Mouse (Mus musculus): ENCODE results near the gene Bpifb6. TPM values are rescaled to one million over a fixed set of nuclear protein-coding genes. Genes with fewer than 3 reads are reported as not detected.

The Bpifb6 gene
- polyA plus RNA-seq, 1 experiment from 2014 or later = not detected

DNA sequence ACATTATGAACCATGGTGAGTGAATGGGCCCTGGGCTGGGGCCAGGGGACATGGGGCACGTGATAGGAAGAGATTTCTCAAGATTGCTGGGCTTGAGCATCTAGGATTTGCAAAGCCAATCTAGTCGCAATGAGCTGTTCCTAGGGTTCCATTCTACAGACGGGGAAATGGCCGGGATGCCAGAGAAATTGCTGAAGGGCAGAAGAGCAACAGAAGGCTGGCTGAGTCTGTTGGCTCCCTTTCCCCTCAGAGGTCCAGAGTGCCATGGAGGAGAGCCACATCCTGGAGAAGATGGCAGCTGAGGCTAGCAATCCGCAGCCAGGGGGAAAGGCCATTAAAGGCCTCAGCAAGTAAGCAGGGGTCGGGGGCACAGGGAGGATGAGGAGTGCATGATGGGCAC lies 2.5 kb downstream of the Bpifb6 start:
- WGBS (ENCODE audit: insufficient replicate concordance) = 52% methylated on average over 6 of the region's 6 CpGs

DNA sequence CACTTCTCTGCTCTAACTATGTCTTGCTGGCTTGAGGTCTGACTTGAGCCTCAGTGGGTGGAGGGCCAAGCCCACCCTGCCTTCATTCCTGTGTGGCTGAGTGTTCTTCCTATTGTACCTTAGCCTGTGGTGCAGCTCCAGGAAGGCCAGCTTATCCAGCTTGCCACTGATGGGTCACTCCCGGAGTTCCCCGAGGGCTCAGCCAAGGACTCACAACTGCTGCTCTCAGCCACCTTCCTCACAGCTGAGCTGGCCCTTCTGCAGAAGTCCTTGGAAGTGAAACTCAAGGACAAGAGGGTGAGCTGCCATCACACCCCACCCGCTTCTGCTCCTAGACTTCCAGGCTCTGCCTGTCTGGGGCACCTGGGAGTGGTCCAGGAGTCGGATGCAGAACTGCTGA lies 6.4 kb downstream of the Bpifb6 start:
- H3K27me3 ChIP-seq (ENCODE audit: control insufficient read depth, insufficient read depth, low read depth, low read length) = no peaks in the 10 kb centered on the region
- H3K36me3 ChIP-seq (ENCODE audit: control insufficient read depth, insufficient read depth) = no peaks in the 10 kb centered on the region

More for the DNA sequence above, 2.5 kb downstream of the Bpifb6 start:
- Histone ChIP-seq H3K9me3 (replicated peaks; ENCODE audit: control insufficient read depth, low read length) (no peaks in the 10 kb centered on the region), H3K4me2 (ENCODE audit: low read depth, low read length) (no peak overlapping the region), H3K36me3 (ENCODE audit: control insufficient read depth, insufficient read depth) (no peaks in the 10 kb centered on the region), H3K9ac (ENCODE audit: low read depth, low read length) (no peak overlapping the region), H3K27me3 (ENCODE audit: control insufficient read depth, insufficient read depth, low read depth, low read length) (no peaks in the 10 kb centered on the region), H3K4me3 (ENCODE audit: low read depth, low read length) (no peak overlapping the region), H3K27ac (ENCODE audit: low read length) (no peak overlapping the region), H3K4me1 (ENCODE audit: control insufficient read depth, low read depth, low read length) (no peaks in the 10 kb centered on the region)
- no peak for ATAC-seq (ENCODE audit: low read depth)

DNA sequence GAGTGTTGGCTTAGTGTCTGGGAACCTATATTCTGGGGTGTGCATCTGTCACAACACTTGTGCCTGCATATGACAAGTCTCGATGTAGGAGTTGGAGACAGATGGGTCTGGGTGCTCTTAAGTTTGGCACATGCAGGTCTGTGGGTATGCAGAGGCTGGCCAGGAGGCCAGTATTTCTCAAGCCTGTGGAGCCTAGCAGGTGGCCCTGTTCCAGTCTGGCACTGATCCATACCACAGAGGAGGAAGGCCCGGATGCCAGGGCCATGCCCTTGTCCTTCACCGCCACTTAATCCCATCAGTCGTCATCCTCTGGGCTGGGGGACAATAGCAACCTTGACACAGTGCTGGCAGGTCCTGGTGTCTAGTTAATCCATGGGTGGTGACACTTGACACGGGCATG lies 14.0 kb downstream of the Bpifb6 start:
- no peak for ATAC-seq (ENCODE audit: low read depth)
- H3K27ac ChIP-seq (ENCODE audit: low read length) = no peak overlapping the region
- H3K9me3 ChIP-seq (replicated peaks; ENCODE audit: control insufficient read depth, low read length) = no peaks in the 10 kb centered on the region
- no peak overlapping the region for H3K4me3 ChIP-seq (ENCODE audit: low read depth, low read length)
- no peaks in the 10 kb centered on the region for H3K27me3 ChIP-seq (ENCODE audit: control insufficient read depth, insufficient read depth, low read depth, low read length)
- H3K36me3 ChIP-seq (ENCODE audit: control insufficient read depth, insufficient read depth) = no peaks in the 10 kb centered on the region
- WGBS (ENCODE audit: insufficient replicate concordance) = 49% methylated on average over 5 of the region's 5 CpGs
- no peak overlapping the region for H3K9ac ChIP-seq (ENCODE audit: low read depth, low read length)
- H3K4me1 ChIP-seq (ENCODE audit: control insufficient read depth, low read depth, low read length) = no peaks in the 10 kb centered on the region
- no peak overlapping the region for H3K4me2 ChIP-seq (ENCODE audit: low read depth, low read length)

More for the DNA sequence above, 6.4 kb downstream of the Bpifb6 start:
- Histone ChIP-seq H3K27ac (ENCODE audit: low read length) (no peak overlapping the region), H3K9ac (ENCODE audit: low read depth, low read length) (no peak overlapping the region), H3K9me3 (replicated peaks; ENCODE audit: control insufficient read depth, low read length) (no peaks in the 10 kb centered on the region), H3K4me2 (ENCODE audit: low read depth, low read length) (no peak overlapping the region), H3K4me1 (ENCODE audit: control insufficient read depth, low read depth, low read length) (no peaks in the 10 kb centered on the region), H3K4me3 (ENCODE audit: low read depth, low read length) (no peak overlapping the region)
- WGBS (ENCODE audit: insufficient replicate concordance) = 59% methylated on average over 4 of the region's 4 CpGs
- ATAC-seq (ENCODE audit: low read depth) = no peak

DNA sequence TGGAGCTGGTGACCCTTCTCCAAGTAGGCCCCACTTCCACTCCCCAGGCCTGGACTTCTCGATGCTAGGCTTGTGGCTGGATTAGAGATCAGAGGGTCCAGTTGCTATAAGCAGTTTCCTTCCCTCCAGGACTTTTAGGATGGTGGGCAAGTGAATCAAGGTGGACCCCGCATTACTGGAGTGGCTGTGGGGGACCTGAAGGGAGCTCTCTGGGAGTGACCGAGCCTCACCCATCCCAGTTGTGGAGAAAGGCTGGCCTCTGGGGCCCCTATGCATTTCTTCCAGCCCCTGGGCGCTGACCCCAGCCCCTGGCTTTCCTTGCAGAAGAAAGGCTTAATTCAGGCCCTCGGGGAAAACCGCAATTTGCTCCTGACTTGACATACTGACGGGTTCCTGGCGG lies 17.7 kb downstream of the Bpifb6 start, which contains the start of gene Bpifb3:
Gene Bpifb3, plus strand, starts transcription at position 301 of the 400 bp plus-strand sequence.
- H3K27ac ChIP-seq (ENCODE audit: low read length) = no peak within 1 kb of the TSS
- H3K9me3 ChIP-seq (replicated peaks; ENCODE audit: control insufficient read depth, low read length) = no peaks in the 10 kb centered on the region
- no peak for ATAC-seq (ENCODE audit: low read depth)
- H3K4me3 ChIP-seq (ENCODE audit: low read depth, low read length) = no peak within 1 kb of the TSS
- no peaks in the 10 kb centered on the region for H3K27me3 ChIP-seq (ENCODE audit: control insufficient read depth, insufficient read depth, low read depth, low read length)
- H3K36me3 ChIP-seq (ENCODE audit: control insufficient read depth, insufficient read depth) = no peaks in the 10 kb centered on the region
- no peak within 1 kb of the TSS for H3K9ac ChIP-seq (ENCODE audit: low read depth, low read length)
- WGBS (ENCODE audit: insufficient replicate concordance) = 60% methylated on average over 8 of the region's 8 CpGs
- H3K4me2 ChIP-seq (ENCODE audit: low read depth, low read length) = no peak within 1 kb of the TSS
- no peaks in the 10 kb centered on the region for H3K4me1 ChIP-seq (ENCODE audit: control insufficient read depth, low read depth, low read length)

DNA sequence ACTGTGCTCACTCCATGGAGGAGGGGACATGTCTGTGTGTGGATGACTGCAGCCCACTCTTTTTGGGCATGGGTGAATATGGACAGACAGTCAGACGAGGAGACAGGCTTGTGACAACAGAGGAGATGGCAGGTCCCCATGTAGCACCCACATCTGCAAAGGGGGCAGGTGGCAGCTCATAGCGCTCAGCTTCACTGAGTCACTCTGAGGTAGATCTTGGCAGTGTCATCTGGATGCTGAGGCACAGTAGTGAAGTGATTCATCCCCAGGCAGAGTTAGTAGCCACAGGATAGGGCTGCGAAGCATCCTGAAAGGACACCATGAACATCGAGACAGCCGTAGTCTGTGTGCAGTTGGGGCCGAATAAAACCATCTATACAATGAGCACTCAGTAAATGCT lies 21.1 kb downstream of the Bpifb6 start:
- Histone ChIP-seq H3K4me1 (ENCODE audit: control insufficient read depth, low read depth, low read length) (no peaks in the 10 kb centered on the region), H3K9me3 (replicated peaks; ENCODE audit: control insufficient read depth, low read length) (no peaks in the 10 kb centered on the region), H3K36me3 (ENCODE audit: control insufficient read depth, insufficient read depth) (no peaks in the 10 kb centered on the region), H3K4me2 (ENCODE audit: low read depth, low read length) (no peak overlapping the region), H3K27ac (ENCODE audit: low read length) (no peak overlapping the region), H3K9ac (ENCODE audit: low read depth, low read length) (no peak overlapping the region), H3K27me3 (ENCODE audit: control insufficient read depth, insufficient read depth, low read depth, low read length) (no peaks in the 10 kb centered on the region), H3K4me3 (ENCODE audit: low read depth, low read length) (no peak overlapping the region)
- no peak for ATAC-seq (ENCODE audit: low read depth)
- 63% methylated on average over 6 of the region's 6 CpGs for WGBS (ENCODE audit: insufficient replicate concordance)

DNA sequence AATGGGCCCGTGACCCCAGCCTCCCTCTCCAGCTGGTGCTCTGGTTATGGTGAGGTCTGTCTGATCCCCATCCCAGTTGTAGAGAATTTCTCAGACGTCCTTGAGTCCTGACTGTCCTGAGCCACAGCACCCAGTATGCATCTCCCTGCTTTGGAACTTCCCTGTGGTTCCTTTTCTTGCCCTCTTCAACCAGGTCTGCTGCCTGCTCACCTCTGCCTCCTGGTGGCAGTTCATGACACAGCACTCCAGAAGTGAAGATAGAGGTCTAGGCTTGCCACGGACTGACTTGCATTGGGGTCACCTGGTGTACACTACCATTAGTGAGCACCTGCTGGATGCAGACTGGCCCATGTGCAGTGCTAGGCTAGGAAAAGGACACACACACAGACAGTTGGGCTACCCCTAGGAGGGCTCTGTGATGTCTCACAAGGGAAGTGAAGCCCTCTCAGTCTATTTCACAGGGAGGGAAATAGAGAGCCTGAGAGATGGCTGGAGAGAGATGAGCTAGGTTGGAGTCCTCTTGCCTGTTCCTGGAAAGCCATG lies 29.8 kb downstream of the Bpifb6 start:
- ATAC-seq (ENCODE audit: low read depth) = no peak
- H3K4me3 ChIP-seq (ENCODE audit: low read depth, low read length) = no peak overlapping the region
- H3K9ac ChIP-seq (ENCODE audit: low read depth, low read length) = no peak overlapping the region
- no peaks in the 10 kb centered on the region for H3K36me3 ChIP-seq (ENCODE audit: control insufficient read depth, insufficient read depth)
- 29% methylated on average over 3 of the region's 3 CpGs for WGBS (ENCODE audit: insufficient replicate concordance)
- H3K4me2 ChIP-seq (ENCODE audit: low read depth, low read length) = no peak overlapping the region
- no peak overlapping the region for H3K27ac ChIP-seq (ENCODE audit: low read length)
- H3K27me3 ChIP-seq (ENCODE audit: control insufficient read depth, insufficient read depth, low read depth, low read length) = no peaks in the 10 kb centered on the region
- no peaks in the 10 kb centered on the region for H3K9me3 ChIP-seq (replicated peaks; ENCODE audit: control insufficient read depth, low read length)
- H3K4me1 ChIP-seq (ENCODE audit: control insufficient read depth, low read depth, low read length) = no peaks in the 10 kb centered on the region

DNA sequence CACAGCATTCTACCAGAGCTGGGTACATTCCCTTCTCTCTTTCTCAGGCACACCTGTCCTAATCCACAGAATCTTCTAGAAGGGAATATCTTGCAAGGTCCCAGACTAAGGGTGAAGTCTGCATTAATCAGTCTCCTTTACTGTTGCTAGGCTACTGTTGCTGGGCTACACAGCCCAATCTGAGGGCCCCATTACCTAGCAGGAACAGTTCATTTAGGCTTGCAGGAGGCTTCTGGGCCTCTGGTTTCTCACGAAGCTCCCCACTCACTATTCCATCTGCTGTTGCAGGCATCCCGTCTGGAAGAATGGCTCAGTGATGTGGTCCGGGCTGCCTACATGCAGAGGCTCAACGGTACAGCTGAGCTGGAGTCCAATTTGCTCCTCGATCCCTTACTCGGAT lies 30.9 kb downstream of the Bpifb6 start:
- Histone ChIP-seq H3K36me3 (ENCODE audit: control insufficient read depth, insufficient read depth) (no peaks in the 10 kb centered on the region), H3K4me2 (ENCODE audit: low read depth, low read length) (no peak overlapping the region), H3K9ac (ENCODE audit: low read depth, low read length) (no peak overlapping the region), H3K4me1 (ENCODE audit: control insufficient read depth, low read depth, low read length) (no peaks in the 10 kb centered on the region), H3K9me3 (replicated peaks; ENCODE audit: control insufficient read depth, low read length) (no peaks in the 10 kb centered on the region), H3K4me3 (ENCODE audit: low read depth, low read length) (no peak overlapping the region), H3K27me3 (ENCODE audit: control insufficient read depth, insufficient read depth, low read depth, low read length) (no peaks in the 10 kb centered on the region), H3K27ac (ENCODE audit: low read length) (no peak overlapping the region)
- 70% methylated on average over 6 of the region's 6 CpGs for WGBS (ENCODE audit: insufficient replicate concordance)
- ATAC-seq (ENCODE audit: low read depth) = no peak

DNA sequence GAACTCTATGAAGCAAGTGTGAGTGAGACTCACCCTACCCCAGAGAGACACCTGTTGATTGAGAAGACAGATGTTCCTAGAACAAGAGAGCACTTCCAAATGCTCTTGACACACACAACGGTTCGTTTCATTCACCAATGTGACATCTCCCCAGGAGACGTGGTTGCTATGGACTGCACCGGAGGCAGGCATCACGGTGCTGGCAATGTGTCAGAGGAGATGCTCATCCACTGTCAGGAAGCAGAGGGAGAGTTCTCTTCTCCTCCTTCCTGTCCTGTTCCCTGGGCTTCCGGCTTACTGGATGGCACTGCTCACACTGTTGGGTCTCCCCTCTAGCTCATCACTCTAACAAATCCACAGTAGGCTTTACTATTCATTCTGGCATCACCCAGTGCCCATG lies 33.1 kb downstream of the Bpifb6 start:
- H3K27me3 ChIP-seq (ENCODE audit: control insufficient read depth, insufficient read depth, low read depth, low read length) = no peaks in the 10 kb centered on the region
- no peak overlapping the region for H3K27ac ChIP-seq (ENCODE audit: low read length)
- no peak overlapping the region for H3K9ac ChIP-seq (ENCODE audit: low read depth, low read length)
- H3K4me2 ChIP-seq (ENCODE audit: low read depth, low read length) = no peak overlapping the region
- no peaks in the 10 kb centered on the region for H3K36me3 ChIP-seq (ENCODE audit: control insufficient read depth, insufficient read depth)
- 63% methylated on average over 6 of the region's 6 CpGs for WGBS (ENCODE audit: insufficient replicate concordance)
- H3K4me1 ChIP-seq (ENCODE audit: control insufficient read depth, low read depth, low read length) = no peaks in the 10 kb centered on the region
- no peaks in the 10 kb centered on the region for H3K9me3 ChIP-seq (replicated peaks; ENCODE audit: control insufficient read depth, low read length)
- H3K4me3 ChIP-seq (ENCODE audit: low read depth, low read length) = no peak overlapping the region
- no peak for ATAC-seq (ENCODE audit: low read depth)

DNA sequence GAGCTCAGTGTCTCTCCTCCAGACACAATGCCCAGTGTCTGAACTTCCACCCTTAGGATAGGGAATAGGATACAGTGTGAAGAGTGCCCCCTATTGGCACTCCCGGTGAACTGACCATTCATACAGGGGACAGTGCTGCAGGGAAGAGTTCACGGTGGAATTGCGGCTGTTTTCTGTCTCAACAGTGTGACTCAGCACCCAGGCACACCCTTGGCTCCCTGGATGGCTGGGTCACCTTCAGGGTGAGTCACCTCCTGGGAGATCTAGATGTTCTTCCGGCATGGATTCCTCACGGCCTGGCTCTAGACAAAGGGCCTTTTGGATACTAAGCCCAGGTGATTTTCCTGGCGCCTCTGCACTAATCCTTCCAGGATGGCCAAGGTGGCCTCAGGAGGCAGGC lies 35.2 kb downstream of the Bpifb6 start:
- no peak for ATAC-seq (ENCODE audit: low read depth)
- H3K4me3 ChIP-seq (ENCODE audit: low read depth, low read length) = no peak overlapping the region
- 63% methylated on average over 6 of the region's 6 CpGs for WGBS (ENCODE audit: insufficient replicate concordance)

More for the DNA sequence above, 35.2 kb downstream of the Bpifb6 start:
- Histone ChIP-seq H3K4me1 (ENCODE audit: control insufficient read depth, low read depth, low read length) (no peaks in the 10 kb centered on the region), H3K27ac (ENCODE audit: low read length) (no peak overlapping the region), H3K4me2 (ENCODE audit: low read depth, low read length) (no peak overlapping the region), H3K27me3 (ENCODE audit: control insufficient read depth, insufficient read depth, low read depth, low read length) (no peaks in the 10 kb centered on the region), H3K9me3 (replicated peaks; ENCODE audit: control insufficient read depth, low read length) (no peaks in the 10 kb centered on the region), H3K36me3 (ENCODE audit: control insufficient read depth, insufficient read depth) (no peaks in the 10 kb centered on the region), H3K9ac (ENCODE audit: low read depth, low read length) (no peak overlapping the region)

Data from liver, embryonic 16.5 days (tissue).